Mouse (Mus musculus) adrenal gland, adult 10 weeks (tissue): ENCODE data around the gene Galnt15. TPM values are rescaled to one million over a fixed set of nuclear protein-coding genes. Genes with fewer than 3 reads are reported as not detected.

Source experiments
- polyA plus RNA-seq: library from polyadenylated mRNA; stranded (reverse); fragments of 350-450 nt; fragmentation: Illumina TruSeq; extraction: RNeasy Lipid Tissue Mini Kit (QIAGEN cat#74804); gene quantifications from one replicate; pipeline ENCODE4 v1.2.3, GENCODE M21; 2014; ENCODE audit warnings: low read depth, low replicate concordance

The Galnt15 gene
- 10.4 TPM for polyA plus RNA-seq

DNA sequence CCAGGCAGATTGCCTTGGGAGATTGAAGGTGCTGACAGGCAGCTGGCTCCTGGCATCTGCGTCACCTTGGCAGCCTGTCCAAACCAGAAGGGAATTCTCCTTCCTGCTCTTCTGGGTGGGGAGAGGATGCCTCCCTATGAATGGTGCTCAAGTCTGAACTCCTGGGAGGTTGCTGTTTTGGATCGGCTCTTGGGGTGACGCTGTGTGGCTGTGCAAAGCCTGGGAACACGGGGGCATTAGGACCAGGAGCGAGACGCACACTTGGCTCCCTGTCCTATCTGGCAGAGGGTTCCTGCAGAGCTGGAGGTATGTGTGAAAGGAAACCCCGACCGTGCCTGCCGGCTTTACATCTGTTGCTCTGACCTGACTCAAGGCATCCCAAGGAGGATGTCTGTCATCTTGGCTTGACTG, at the start of gene Galnt15:
TSS of gene Galnt15 (plus strand) at position 309 of the 411 bp plus-strand sequence.

DNA sequence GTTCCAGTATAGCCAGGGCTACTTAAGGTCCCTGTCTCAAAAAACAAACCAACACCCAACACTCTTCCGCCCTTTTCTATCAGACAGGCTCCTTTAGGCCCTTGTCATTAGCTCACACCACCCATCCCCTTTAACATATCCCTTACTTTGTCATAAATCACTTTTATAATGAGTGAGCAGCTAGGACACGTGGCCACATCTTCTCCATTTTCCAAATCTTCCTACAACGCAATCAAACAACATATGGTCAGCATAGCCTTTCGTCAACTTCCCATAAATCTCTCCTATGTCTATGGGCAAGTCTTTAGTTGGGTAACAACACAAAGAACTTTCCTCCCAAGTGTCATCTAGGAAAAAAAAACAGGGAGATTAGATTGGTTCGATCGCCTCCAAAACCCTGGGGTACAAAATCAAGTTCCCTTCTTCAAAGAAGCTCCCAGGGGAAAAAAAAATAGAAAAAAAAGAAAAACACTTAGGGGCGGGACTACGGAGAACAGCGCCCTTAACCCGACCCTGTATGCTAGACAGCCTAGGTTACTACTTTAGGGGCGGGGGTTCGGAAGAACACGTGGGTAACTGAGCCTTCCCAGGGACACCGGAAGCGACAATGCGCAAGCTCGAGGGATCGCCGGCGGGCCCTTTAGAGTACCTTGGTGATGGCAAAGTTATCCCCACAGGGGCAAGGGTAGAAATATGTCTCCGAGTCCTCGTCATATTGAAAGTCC, 56.1 kb downstream of the Galnt15 start, which contains the start of gene Oxnad1:
TSS of gene Oxnad1 (plus strand) at position 614 of the 725 bp plus-strand sequence.

DNA sequence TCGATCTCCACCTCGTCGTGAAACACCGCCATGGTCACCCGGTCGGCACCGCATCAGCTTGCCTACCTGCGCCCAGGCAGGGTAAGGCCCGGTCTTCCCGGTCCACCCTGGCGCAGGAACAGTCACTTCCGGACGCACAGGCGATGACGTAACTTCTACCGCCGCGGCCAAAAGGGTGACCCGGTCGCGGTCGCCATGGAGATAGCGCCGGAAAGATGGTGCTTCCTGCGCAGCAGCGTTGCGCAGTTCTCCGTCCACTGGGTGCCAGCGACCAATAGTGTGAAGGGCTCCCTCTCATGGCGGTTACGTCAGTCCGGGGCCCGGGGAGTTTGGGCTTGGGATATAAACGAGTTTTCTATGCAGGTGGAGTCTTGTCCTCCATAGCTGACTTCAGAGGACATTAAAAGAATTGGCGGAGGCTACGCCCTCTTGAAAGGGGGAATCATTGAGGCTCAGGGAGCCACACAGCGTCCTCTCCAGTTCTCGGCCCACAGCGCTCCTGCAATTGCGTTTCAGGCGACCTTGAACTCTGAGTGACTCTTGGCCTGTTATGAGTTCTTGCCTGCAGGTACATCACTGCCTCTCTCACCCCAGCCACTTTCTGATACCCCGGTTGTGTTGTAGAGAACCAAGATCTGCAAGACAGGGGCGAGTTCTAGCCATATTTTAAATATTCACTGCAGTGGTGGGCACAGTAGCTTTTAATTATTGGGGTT, 56.9 kb downstream of the Galnt15 start, which contains the start of gene Dph3:
TSS of gene Dph3 (minus strand) at position 244 of the 716 bp plus-strand sequence.

Other genes starting within 250 kb of the Galnt15 start
- gene Ankrd28, start 198.3 kb upstream of the Galnt15 start, polyA plus RNA-seq: 28.2 TPM
- gene Oxnad1, start 56.4 kb downstream of the Galnt15 start, polyA plus RNA-seq: 60.0 TPM
- gene Dph3, start 56.7 kb downstream of the Galnt15 start, polyA plus RNA-seq: 48.8 TPM
- gene Msmb, start 113.0 kb downstream of the Galnt15 start, polyA plus RNA-seq: not detected
- gene Ncoa4, start 130.9 kb downstream of the Galnt15 start, polyA plus RNA-seq: 255 TPM
- gene Timm23, start 172.9 kb downstream of the Galnt15 start, polyA plus RNA-seq: 183 TPM
- 92.9 TPM for gene Parg, start 173.0 kb downstream of the Galnt15 start, polyA plus RNA-seq